In the genomic region with DNA sequence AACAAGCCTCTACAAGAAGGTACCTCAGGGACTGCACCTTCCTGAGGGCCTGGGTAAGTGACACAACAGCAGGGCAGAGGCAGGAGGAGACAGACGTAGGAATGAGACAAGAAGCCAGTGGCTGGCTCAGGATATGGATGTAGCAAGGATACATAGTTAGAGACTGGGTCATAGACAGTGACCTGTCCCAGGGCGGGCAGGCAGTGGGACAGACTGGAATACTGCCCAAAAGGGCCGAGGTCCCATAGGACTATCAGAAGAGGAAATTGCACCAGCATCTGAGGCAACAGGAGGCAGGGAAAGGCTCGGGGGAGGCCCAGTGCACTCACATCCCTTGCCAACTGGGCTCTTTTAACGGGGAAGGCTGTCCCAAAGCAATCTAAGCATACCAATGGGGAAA, we compare ENCODE assay signal across 10 mouse cellular contexts. TPM values are rescaled to one million over a fixed set of nuclear protein-coding genes. Genes with fewer than 3 reads are reported as not detected.
DNase-seq lines count a peak whose midpoint lies in the region; TF ChIP-seq lines count a peak whose summit lies in the region.
"Had no signal": no experiment of that assay in that cellular context is flagged by ENCODE, and none has a peak within 500 bp of the region (broad histone marks: within the 10 kb centered on the region; RNA-seq: fewer than 3 reads in every experiment).

No protein-coding gene starts in this region.

- no peak overlapping the region for H3K27ac ChIP-seq in liver, adult 2 months (replicated peaks; ENCODE audit: insufficient read depth, low read depth, low read length)
- H3K27ac ChIP-seq: hindbrain, embryonic 10.5 days; left cerebral cortex, adult 2 months; liver, embryonic 14.5 days had no signal

- TF ChIP-seq CTCF in liver, adult 2 months (IDR thresholded peaks at IDR 0.05; ENCODE audit: low read depth, low read length), result no peak

- H3K79me2 ChIP-seq in liver, adult 2 months (ENCODE audit: control insufficient read depth, insufficient read depth, low read length), result no peaks in the 10 kb centered on the region

- no peak for TF ChIP-seq POLR2A in liver, adult 2 months (IDR thresholded peaks at IDR 0.05; ENCODE audit: extremely low read depth, insufficient read depth, low read length)

- H3K9ac ChIP-seq in liver, adult 2 months (ENCODE audit: low read depth, low read length), result no peak overlapping the region
- H3K9ac ChIP-seq: liver, embryonic 14.5 days had no signal

- no peaks in the 10 kb centered on the region; the same call in 1 of the 2 replicates for H3K36me3 ChIP-seq in liver, adult 2 months (ENCODE audit: control insufficient read depth, insufficient read depth, low read length)

- H3K27me3 ChIP-seq in liver, adult 2 months (ENCODE audit: control insufficient read depth, insufficient read depth, low read length), result no peaks in the 10 kb centered on the region

- no peak overlapping the region for H3K4me3 ChIP-seq in liver, adult 2 months (ENCODE audit: insufficient read depth, low read depth, low read length)
- H3K4me3 ChIP-seq: hindbrain, embryonic 10.5 days; left cerebral cortex, adult 2 months had no signal

- WGBS in liver, adult 2 months, result 18% methylated on average over 5 of the region's 5 CpGs

- peak; percentile 15 for DNase-seq in liver, adult 2 months (ENCODE audit: extremely low read depth, low read depth, low spot score)
- DNase-seq in liver, result no peak
- peak; percentile 83 for DNase-seq in adrenal gland, postnatal 14 days
- peak; percentile 55 for DNase-seq in gonadal fat pad, adult 2 months (ENCODE audit: low read depth)
- DNase-seq in kidney, postnatal 36 days, result peak; percentile 14 to 19
- DNase-seq in cerebellum, adult 11 months, result no peak
- no peak for DNase-seq in embryo, embryonic 10 days (ENCODE audit: low spot score)

- peaks cover 1% of the 10 kb centered on the region; the same call in 1 of the 2 replicates for H3K4me1 ChIP-seq in liver, adult 2 months (ENCODE audit: control insufficient read depth, insufficient read depth, low read length)
- H3K4me1 ChIP-seq: hindbrain, embryonic 10.5 days had no signal

RNA-seq across cellular contexts. Expression of a gene that starts 36.6 kb away (rescaled TPM):
- total RNA-seq in liver, adult 2 months (2014; rRNA removed), result 9.3 and 11.9 TPM in 2 replicates
- polyA plus RNA-seq in liver, adult 2 months (2012; rRNA removed), result 19.5 and 24.0 TPM in 2 replicates
- 28.2 and 36.1 TPM in 2 replicates for total RNA-seq in adrenal gland, postnatal 14 days (2021)
- polyA plus RNA-seq in gonadal fat pad, adult 2 months (2012; rRNA removed), result 34.3 and 43.4 TPM in 2 replicates

RNA-seq across cellular contexts. Expression of a gene that starts 44.5 kb away (rescaled TPM):
- total RNA-seq in liver, adult 2 months (2014; rRNA removed), result 26.8 and 31.8 TPM in 2 replicates
- 87.2 and 125 TPM in 2 replicates for polyA plus RNA-seq in liver, adult 2 months (2012; rRNA removed)
- total RNA-seq in adrenal gland, postnatal 14 days (2021), result 575 and 582 TPM in 2 replicates
- polyA plus RNA-seq in gonadal fat pad, adult 2 months (2012; rRNA removed), result 393 and 400 TPM in 2 replicates

Comparison
In these comparisons a context has a peak if more than half of its experiments do, and no peak if none do; other contexts are left out.
1. DNase-seq: peak in liver, adult 2 months (single experiment), adrenal gland, postnatal 14 days (single experiment), gonadal fat pad, adult 2 months (single experiment) and kidney, postnatal 36 days (2 of 2); none in liver (single experiment), cerebellum, adult 11 months (single experiment) and embryo, embryonic 10 days (single experiment).
2. RNA of a gene that starts 44.5 kb away (total RNA-seq): 575 to 582 TPM in adrenal gland, postnatal 14 days; 26.8 to 31.8 TPM in liver, adult 2 months; every median in the first group is over 10 times any median in the second.